Mouse (Mus musculus) heart, postnatal 36 days (tissue): ENCODE measurements around the gene Tm4sf1. TPM values are rescaled to one million over a fixed set of nuclear protein-coding genes. Genes with fewer than 3 reads are reported as not detected.

ENCODE experiments used
- DNase-seq, 2 experiments: peaks; one replicate each; pipeline ENCODE4 v3.0.0; 2021 to 2022
- intact Hi-C: fragments of 180-260 bp; cut with DNase I; formaldehyde crosslinking; loops from one replicate; pipeline ENCODE4 v1.15.1; 2025
- total RNA-seq, 2 experiments: library from RNA; stranded (reverse); gene quantifications; 2 replicates each; pipeline ENCODE4 v1.2.3; 2021

The Tm4sf1 gene
- total RNA-seq, 2 experiments from 2014 or later, result 93.9 to 95.5 TPM

DNA sequence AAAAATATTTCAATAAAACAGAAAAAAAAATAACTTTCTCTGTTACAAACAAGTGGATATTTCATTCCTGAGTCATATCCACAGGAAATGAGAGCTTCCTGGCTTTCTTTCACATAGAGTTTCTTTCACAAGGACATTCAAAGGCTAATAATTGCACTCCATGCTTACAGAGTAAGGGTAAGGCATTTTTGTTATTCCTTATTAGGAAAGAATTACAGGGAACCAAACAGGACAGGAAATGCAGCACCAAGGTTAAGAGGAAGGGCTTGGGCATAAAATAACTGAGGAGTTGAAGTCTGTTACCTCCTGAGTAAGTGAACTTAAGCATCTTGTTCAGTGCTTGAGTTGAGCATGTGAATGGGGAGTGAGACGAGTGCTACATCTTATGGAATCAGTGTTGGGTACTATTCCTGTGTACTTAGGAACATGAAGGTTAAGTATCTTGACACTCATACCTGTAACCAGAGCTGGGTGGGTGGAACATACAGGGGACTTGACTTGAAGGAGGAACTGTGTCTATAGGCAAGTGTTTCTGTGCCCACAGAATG lies 12.8 kb downstream of the Tm4sf1 start:
- intact Hi-C loops, result no loop called here
- DNase-seq, result no peak

DNA sequence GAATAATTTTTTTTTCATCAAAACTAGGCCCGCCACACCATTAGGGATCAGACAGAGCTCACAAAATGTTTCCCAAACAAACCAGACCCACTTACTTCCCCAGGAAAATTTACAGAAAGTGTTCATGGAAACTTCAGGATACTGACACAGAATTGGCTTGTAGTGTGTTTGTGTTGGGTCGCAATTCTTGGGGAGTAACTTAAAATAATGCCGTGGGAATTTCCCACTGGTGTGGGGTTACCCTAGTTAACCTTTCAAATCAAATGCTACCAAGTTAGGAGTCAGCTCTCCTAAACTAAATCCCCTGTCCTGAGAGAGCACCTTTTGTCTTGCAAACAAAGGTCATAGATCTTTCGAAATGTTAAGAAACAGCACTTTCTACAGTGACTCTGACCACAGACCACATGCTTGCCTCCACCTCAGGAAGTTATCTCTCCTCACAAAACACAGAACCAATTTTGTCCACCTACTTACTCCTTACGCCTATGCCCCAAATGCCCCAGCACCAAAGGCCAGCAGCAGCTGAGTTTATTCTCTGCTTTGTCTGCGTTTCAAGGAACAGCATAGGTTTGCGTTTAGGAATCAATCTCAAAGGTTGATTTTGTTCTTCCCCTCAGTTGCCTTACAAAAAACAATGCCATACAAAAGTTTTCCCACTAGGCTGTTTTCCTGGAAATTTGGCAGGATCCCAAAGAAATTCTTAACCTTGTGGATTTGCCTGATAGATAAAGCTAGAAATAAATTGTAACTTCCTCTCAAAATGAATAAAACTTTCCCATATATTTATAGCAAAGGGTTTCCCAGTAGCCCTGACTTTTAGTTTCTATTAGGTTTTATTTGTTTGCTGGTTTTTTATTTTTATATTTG lies 13.7 kb downstream of the Tm4sf1 start:
- intact Hi-C loops, result no loop called here
- DNase-seq, result no peak

DNA sequence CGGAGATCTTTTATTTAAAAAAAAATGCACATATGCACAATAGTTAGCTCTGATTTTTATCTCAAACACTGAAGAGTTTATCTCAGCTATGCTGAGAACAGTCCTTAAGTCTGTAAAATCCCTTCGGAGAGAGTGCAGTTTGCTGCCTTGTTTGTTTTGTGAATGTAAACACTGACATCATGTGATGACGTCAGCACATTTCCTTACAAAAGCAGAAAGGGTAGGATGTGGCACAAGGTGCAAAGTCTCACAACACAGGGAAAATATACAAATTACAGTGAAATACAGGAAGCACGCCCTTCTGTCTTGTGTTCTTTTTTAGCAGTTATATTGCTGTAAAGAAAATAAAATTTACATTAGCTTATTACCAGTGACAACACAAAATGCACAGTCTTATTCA lies 14.3 kb downstream of the Tm4sf1 start:
- intact Hi-C loops, result no loop called here
- no peak for DNase-seq

DNA sequence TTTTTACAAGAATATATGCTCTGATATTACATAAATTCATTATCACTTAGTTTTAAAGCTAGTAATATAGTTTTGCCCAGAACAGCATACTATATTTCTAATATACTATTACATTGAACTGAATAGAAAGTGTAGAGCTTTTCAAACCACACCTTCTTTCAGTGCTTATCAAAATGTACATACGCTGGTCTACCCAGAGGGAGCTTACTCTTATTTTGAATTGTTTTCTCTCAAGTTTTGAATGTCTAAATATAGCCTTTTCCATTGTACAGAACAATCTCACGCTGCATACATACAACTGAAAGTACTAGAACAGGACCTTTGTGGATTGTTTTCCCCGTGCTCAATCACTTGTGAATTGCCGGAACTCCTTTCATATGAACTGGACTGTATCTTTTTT lies 23.6 kb downstream of the Tm4sf1 start:
- DNase-seq, result no peak
- intact Hi-C loops, result no loop called here

DNA sequence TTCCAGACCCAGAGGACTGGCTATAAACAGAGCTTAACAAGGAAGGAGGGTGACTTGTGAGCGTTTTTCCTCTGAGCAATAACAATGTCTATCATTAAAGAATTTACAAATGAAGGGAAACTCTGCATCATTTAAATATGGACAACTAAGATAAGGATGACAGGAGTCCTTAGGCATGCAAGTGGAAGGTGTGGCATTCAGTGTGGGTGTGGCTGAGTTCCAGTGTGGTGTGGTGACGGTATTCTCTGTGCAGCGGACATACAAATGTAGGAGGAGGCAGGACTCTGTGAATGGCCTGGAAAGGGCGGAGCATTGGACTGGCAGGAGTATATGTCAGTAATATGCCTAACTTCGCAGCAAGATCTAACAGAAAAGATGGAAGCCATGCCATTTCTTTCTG lies 24.3 kb downstream of the Tm4sf1 start:
- DNase-seq, result no peak
- intact Hi-C loops, result no loop called here

DNA sequence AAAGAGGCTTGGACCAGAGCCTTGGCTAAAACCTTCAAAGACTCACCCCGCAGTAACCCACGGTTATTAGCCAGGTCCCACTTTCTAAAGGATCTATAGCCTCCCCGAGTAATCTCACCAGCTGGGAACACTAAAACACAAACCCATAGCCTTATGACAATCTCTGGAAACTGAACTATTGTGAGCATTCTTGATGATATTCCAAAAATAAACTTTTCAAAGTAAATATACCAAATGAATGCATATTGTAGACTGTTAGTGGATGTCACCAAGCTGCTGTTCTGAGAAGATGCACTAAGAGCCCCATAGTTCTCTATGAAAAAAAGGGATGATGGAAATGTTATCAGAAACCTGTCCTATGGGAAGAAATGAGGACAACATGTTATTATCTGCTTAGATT lies 25.0 kb downstream of the Tm4sf1 start:
- no peak for DNase-seq
- intact Hi-C loops, result no loop called here

DNA sequence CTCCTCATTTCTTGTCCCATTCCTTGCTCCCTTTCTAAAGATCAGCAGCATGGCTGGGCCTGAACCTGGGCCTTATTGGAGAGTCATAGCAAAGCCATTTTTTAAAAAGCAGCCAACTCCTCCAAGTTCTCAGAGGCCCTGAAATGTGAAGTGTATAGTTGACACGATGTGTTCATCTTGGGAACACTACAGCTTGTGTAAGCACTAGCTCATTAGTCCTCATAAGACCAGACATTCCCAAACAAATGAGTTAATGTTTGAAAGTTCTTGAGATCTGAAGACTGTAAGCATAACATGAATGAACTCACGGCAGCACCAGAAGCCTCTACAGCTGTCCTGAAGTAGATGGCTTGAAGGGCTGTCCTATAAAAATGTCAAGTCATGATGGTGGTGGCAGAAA lies 32.8 kb downstream of the Tm4sf1 start:
- no peak for DNase-seq
- intact Hi-C loops, result loop anchor here (1.0 to 10.0 kb wide), 4 partner anchors 68 to 466 kb away; partner anchors contain the start of gene Rnf13

DNA sequence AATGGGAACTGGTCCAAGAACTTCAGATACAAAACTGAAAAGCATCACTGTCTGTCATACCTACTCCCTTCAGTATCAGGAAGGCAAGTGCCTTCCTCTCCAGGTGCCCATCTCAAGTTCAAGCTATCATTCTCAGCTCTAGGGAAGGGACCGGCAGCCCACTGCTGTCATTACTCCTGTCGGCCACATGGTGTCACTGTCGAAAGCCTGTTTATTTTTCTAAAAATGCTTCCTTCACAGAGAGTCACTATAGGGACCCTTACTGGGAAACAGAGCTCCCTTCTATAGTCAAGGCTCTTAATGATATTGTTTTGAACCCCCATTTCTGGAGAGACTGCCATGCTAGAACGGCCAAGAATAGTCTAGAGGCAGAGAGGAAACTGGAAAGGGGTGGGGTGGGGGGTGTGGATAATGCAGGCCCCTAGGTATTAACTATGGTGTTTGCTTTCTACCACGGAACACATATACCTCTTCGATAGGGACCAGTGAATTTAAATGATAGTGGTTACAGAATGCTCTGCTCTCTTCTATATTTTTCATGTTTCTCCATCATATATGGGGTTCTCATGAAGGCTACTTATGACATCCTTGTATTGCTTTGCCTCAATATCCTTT lies 34.1 kb downstream of the Tm4sf1 start:
- DNase-seq, result peak; percentile 53 to 62

DNA sequence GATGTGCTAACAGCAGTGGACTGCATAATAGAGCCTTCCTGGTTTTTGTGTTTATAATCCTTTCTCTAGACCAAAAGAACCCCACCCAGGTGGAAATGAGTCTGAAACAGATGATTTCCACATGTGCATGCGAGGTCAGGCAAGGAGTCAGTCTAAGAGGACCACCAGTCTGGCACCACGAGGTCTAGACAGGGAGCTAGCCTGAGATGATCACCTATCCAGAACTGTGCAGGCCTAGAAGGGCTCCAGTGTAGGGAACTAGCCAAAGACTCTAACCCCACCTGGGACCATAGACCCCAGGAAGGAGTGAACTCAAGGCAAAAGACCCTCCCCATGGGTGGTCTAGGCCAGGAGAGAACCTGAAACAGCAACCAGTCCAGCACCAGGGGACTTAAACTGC lies 48.7 kb downstream of the Tm4sf1 start:
- DNase-seq, result peak in 1 of 2 experiments; percentile 10
- intact Hi-C loops, result no loop called here

More for the DNA sequence above, 34.1 kb downstream of the Tm4sf1 start:
- intact Hi-C loops, result loop anchor here (1.0 to 10.0 kb wide), 6 partner anchors 27 to 467 kb away; partner anchors contain the start of gene Rnf13

DNA sequence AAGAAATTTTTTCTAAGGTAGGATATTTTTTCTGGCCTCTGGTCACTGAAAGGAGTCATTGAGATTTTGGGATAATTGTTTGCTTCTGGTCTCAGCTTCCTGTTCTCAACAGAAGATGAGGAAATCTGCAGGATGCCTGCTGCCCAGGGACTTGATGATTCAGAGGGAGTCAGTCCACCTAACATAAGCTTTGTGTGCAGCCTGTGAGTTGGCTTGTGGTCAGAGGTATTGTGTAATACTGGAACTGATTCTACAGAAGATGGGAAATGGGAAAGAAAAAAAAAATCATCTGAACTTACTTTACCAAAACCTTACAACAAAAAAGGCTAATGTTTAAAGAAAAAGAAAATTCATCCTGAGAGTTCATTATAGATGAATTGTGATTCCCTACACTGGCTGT lies 49.2 kb downstream of the Tm4sf1 start:
- DNase-seq, result peak; percentile 15 to 17
- intact Hi-C loops, result no loop called here

DNA sequence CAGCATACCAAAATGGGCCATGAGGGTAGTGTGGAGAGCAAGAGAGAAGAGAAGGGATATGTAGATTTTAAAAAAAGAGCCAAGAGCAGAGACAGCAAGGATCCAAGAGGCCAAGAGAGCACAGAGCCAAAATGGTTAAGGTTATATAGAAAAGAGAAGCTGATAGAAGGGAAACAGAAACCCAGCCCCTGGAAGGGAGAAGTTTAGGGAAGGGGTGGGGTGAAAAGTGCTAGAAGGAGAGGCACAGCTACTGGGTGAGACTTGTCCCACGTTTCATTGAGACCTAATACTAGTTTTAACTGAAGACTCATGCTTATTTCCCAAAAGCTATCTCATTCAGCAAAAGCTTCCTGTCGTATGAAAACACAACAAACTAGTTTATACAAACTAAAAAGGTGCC lies 56.5 kb downstream of the Tm4sf1 start:
- intact Hi-C loops, result no loop called here
- no peak for DNase-seq

Other genes starting within 250 kb of the Tm4sf1 start
- gene Tm4sf4, start 123.3 kb upstream of the Tm4sf1 start, total RNA-seq, result not detected